Mouse (Mus musculus): ENCODE measurements around the gene Sec14l4. TPM values are rescaled to one million over a fixed set of nuclear protein-coding genes. Genes with fewer than 3 reads are reported as not detected.

The Sec14l4 gene
- polyA plus RNA-seq (2015; fragmentation: Nextera tagmentation; extraction: Ambion mirVana) = 9.8 and 12.7 TPM in 2 replicates

DNA sequence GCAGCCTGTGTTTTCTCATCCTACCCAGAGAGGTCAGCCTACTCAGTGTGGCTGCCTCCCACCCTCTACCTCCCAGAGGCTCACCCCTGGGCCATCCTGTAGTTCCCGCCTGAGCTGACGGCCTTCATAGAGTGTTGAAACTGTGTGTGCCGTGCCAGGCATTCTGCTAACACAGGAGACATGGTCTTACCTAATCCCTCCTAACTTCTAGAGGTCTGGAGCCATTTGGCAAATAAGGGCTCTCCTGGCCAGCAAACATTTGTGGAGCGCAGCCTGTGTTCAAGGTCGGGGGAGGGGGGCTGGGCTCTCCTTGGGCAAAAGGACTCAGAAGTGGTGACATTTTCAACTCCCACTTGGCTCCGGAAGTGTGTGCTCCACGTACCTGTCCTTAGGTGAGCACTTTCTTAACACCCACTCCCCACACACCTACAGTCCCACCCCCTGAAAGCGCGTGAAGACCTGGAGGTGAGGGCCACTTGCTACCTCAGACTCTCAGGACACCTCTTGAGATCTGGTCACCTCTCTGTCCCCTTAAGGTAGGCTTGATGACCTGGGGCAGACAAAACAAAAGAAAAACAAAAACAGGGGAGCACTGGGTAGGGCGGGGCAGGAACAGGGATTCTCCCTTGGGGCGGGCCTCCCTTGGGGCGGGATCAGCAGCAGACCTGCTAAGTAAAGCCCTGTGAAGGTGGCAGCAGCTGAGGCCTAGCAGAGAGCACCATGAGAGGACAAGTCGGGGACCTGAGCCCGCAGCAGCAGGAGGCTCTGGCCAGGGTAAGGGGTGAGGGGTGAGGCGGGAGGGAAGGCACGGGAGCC lies at the start of gene Sec14l4:
Sec14l4 (plus strand) TSS at position 337 of the 816 bp plus-strand sequence.
- Histone ChIP-seq H3K27ac (peak within 1 kb of the TSS; percentile 83), H3K9me3 (no peaks in the 10 kb centered on the region), H3K4me1 (0 out of 2 replicates have a peak, but pooled peaks cover 3% of the 10 kb centered on the region), H3K4me2 (peak within 1 kb of the TSS; percentile 43), H3K27me3 (no peaks in the 10 kb centered on the region), H3K4me3 (peak within 1 kb of the TSS; percentile 19), H3K9ac (peak within 1 kb of the TSS; percentile 23; the same call in 1 of the 2 replicates), H3K36me3 (no peaks in the 10 kb centered on the region)
- peak; percentile 79 for ATAC-seq (ENCODE audit: borderline replicate concordance, extremely low read depth, low FRiP score, low TSS enrichment)
- 15% methylated on average over 16 of the region's 16 CpGs for WGBS

DNA sequence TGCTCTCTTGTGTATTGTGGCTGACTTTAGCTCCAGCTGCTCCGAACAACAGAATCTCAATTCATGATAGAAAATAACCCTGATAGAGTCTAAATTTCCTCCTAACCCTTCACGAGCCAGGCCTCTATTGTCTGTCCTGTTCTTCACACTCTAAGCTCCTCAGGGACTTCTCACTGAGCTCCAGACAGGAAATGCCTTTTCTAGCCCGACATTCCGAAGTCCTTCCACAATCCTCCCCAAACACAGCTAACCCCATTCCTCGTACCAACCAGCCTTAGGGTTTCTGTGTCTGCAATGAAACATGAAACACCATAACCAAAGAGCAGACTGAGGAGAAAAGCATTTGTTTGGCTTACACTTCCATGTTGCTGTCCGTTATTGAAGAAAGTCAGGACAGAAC lies 49.7 kb upstream of the Sec14l4 start:
- Histone ChIP-seq H3K27me3 (peaks cover 29% of the 10 kb centered on the region), H3K4me1 (no peaks in the 10 kb centered on the region), H3K36me3 (peaks cover 38% of the 10 kb centered on the region), H3K9me3 (no peaks in the 10 kb centered on the region), H3K9ac (no peak overlapping the region), H3K27ac (no peak overlapping the region), H3K4me3 (no peak overlapping the region), H3K4me2 (no peak overlapping the region)
- ATAC-seq (ENCODE audit: borderline replicate concordance, extremely low read depth, low FRiP score, low TSS enrichment) = no peak
- 57% methylated on average over 6 of the region's 6 CpGs for WGBS

DNA sequence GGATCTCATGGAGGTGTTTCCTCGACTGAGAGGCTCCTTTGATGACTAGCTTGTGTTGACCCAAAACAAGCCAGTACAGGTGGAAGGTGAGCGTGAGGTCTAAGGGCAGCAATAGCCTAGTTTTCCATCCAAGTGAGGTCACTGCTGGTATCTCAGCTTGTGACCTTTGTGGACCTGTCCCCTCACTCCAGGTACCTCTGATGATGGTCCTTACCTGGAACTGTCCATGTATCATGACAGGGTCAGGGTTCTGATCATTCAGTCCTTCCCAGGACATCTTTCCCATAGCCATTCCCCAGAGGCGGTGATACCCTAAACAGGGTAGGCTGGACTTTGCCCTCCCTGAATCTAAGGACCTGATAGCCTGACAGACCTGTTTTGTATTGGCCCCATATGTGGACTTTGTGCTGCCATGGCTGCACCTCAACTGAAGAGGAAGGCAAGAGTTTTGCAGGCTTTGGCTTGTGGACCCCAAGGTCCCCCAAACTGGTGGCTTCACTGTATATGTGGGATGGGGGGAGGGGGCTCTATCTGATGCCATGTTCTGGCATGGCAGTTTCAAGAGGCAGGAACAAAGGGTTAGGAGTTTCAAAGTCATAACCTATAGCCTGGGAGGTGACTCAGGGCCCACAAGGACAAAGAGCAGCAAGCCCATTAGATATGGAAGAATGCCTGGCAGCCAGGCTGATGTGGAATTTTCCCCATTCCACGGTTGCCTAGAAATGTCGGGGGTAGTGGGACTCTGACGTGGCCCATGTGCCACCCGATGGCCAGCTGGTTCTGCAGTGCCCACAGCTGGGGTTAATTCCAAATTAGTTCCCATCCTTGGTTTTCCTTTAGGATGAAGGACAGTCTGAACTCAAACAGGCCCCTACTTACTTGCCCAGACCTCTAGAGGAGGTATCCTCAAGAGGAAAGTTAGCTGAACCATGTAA lies 48.7 kb upstream of the Sec14l4 start:
- H3K4me2 ChIP-seq = no peak overlapping the region; the same call in 1 of the 2 replicates
- no peak overlapping the region for H3K27ac ChIP-seq
- H3K36me3 ChIP-seq = peaks cover 28% of the 10 kb centered on the region
- 57% methylated on average over 7 of the region's 7 CpGs for WGBS
- H3K4me3 ChIP-seq = no peak overlapping the region
- no peak overlapping the region for H3K9ac ChIP-seq
- no peaks in the 10 kb centered on the region for H3K9me3 ChIP-seq
- no peaks in the 10 kb centered on the region for H3K4me1 ChIP-seq
- ATAC-seq (ENCODE audit: borderline replicate concordance, extremely low read depth, low FRiP score, low TSS enrichment) = no peak
- H3K27me3 ChIP-seq = peaks cover 29% of the 10 kb centered on the region

DNA sequence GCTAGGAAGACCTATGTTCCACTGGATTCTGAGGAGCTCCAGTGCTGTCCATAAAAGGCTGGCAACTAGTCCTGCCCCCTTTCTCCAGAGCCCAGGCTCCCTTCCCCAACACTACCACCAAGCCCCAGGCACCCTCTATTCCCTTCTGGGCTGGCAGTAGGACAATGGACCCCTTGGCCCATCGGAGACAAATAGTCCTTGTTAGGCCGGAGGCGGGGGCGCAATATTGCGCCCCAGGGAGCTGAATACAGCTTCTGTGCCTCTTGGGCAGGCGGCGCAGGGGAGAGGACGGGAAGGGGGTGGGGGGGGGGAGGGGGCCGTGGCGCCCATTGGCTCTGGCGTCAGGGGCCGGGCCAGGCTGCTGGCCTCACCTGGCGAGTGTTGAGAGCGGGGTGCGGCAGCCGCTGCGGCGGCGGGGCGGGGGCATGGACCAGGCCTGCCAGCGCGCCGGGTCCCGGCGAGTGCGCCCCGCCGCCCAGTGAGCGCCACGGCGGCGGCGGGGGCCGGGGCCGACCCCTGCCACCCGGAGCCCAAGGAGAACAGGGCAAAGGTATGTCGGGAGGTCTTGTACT lies 47.9 kb upstream of the Sec14l4 start, which contains the start of gene Gal3st1:
Gal3st1 (plus strand) TSS at position 346 of the 572 bp plus-strand sequence.
- WGBS = under 1% methylated on average over 30 of the region's 37 CpGs
- peak; percentile 59; the same call in 1 of the 2 replicates for ATAC-seq (ENCODE audit: borderline replicate concordance, extremely low read depth, low FRiP score, low TSS enrichment)
- Histone ChIP-seq H3K4me3 (peak within 1 kb of the TSS; percentile 39), H3K9ac (peak within 1 kb of the TSS; percentile 18; the same call in 1 of the 2 replicates), H3K9me3 (no peaks in the 10 kb centered on the region), H3K4me1 (no peaks in the 10 kb centered on the region), H3K27me3 (peaks cover 29% of the 10 kb centered on the region), H3K27ac (peak within 1 kb of the TSS; percentile 52), H3K36me3 (peaks cover 20% of the 10 kb centered on the region), H3K4me2 (peak within 1 kb of the TSS; percentile 52)

DNA sequence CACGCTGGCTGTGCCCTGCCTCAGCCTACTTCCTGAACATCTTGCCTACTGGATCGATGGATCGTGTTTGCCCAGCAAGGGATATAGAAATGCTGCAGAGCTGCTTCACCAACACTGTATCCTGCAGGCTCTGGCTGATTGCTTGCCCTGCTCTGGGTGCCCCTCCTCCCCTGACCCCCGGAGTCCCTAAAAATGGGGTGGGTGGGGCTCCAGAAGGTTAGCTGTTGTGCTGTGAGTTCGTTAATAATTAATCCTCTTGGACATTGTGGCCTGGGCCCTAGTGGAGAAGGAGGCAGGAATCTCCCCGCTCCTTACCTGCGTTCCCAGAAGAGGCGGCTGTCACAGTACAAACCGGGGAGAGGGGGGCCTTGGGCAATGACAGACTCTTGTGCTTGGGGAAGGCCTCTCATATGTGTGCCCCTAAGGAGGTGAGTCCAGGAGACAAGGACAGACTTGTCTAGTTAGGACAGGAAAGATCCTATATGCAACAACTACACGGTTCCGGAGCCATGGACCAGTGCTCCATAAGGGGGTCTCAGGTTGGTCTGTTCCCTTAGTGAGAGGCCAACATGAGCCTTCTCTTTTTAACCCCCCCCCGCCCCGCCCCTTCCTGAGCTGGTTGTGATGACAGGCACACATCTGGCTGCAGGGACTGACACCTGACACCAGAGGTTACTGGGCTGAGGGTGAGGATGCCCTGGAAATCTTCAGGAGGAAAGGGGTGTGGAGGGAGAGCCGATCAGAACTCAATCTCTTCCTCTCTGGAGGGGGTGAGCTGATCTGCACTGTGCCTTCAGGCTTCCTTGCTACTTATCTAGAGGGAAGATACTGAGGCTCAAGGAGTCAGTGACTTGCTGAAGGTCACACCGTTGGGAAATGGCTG lies 47.2 kb upstream of the Sec14l4 start:
- 11% methylated on average over 15 of the region's 15 CpGs for WGBS
- ATAC-seq (ENCODE audit: borderline replicate concordance, extremely low read depth, low FRiP score, low TSS enrichment) = peak; percentile 55
- peak overlapping the region; percentile 18; the same call in 1 of the 2 replicates for H3K9ac ChIP-seq

DNA sequence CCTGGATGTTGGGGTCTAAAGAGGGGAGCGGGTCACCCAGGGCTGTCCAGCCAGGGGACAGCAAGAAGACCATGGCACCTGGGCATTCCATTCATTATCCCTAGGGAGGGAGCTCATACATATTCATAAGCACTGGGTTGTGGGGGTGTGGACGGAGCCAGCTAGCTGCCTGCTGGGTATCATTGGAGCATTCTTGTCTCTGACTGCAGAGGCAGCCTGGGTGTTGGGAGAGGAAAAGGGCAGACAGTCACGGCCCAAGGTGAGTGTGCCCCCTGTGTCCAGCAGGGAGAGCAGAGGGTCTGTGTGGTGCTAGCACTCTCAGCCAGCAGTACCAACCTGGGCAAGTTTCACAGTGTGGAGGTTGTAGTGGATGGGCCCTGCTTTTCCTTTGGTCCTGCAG lies 41.5 kb upstream of the Sec14l4 start:
- ATAC-seq (ENCODE audit: borderline replicate concordance, extremely low read depth, low FRiP score, low TSS enrichment) = no peak
- Histone ChIP-seq H3K4me3 (no peak overlapping the region), H3K4me2 (no peak overlapping the region), H3K27me3 (peaks cover 4% of the 10 kb centered on the region; the same call in 1 of the 2 replicates), H3K4me1 (no peaks in the 10 kb centered on the region), H3K27ac (no peak overlapping the region), H3K36me3 (no peaks in the 10 kb centered on the region), H3K9me3 (no peaks in the 10 kb centered on the region), H3K9ac (no peak overlapping the region)
- WGBS = 52% methylated on average over 3 of the region's 3 CpGs

More for the DNA sequence above, 47.2 kb upstream of the Sec14l4 start:
- Histone ChIP-seq H3K9me3 (no peaks in the 10 kb centered on the region), H3K27me3 (peaks cover 29% of the 10 kb centered on the region), H3K4me1 (no peaks in the 10 kb centered on the region), H3K36me3 (peaks cover 12% of the 10 kb centered on the region), H3K4me2 (peak overlapping the region; percentile 52), H3K27ac (peak overlapping the region; percentile 49; the same call in 1 of the 2 replicates), H3K4me3 (peak overlapping the region; percentile 39)

DNA sequence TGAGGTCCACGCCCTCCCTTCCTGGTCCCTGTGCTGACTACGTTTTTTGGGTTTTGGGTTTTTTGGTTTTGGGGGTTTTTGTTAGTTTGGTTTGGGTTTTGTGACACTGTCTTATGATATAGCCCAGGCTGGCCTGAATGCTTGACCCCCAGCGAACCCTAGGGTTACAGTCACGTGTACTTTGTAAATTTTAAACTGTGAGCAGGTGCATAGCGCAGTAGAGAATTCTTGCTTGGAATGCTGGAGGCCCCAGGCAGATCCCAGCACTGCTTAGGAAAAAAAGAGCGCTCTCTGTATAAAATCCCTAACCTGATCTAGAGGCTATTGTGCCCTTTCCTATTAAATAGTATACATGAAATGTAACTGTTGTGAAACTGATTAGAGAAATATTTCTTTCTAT lies 38.1 kb upstream of the Sec14l4 start:
- no peak overlapping the region for H3K9ac ChIP-seq
- 65% methylated on average over 6 of the region's 6 CpGs for WGBS

DNA sequence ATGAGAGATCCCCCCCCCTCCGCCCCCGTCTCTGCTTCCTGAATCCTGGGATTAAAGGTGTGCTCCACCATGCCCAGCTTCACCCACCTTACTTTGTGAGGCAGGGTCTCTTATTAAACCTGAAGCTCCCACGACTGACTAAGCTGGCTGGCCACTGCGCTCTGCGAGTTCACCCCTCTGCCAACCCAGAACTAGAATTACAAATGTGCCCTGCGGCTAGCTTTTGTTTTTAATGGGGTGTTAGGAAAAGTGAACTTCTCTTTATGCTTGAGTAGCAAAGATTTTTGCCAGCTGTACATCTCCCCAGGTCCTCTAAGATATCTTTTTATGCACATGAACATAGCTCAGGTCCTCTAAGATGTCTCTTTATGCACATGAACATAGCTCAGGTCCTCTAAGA lies 37.3 kb upstream of the Sec14l4 start:
- H3K27ac ChIP-seq = no peak overlapping the region
- H3K9me3 ChIP-seq = no peaks in the 10 kb centered on the region
- H3K36me3 ChIP-seq = no peaks in the 10 kb centered on the region
- peaks cover 11% of the 10 kb centered on the region; the same call in 1 of the 2 replicates for H3K4me1 ChIP-seq
- no peak overlapping the region for H3K9ac ChIP-seq
- H3K4me2 ChIP-seq = no peak overlapping the region
- no peak overlapping the region for H3K4me3 ChIP-seq
- H3K27me3 ChIP-seq = peaks cover 26% of the 10 kb centered on the region
- no peak for ATAC-seq (ENCODE audit: borderline replicate concordance, extremely low read depth, low FRiP score, low TSS enrichment)
- WGBS = 73% methylated on average over 6 of the region's 6 CpGs

More for the DNA sequence above, 38.1 kb upstream of the Sec14l4 start:
- no peak overlapping the region for H3K27ac ChIP-seq
- H3K4me1 ChIP-seq = peaks cover 4% of the 10 kb centered on the region; the same call in 1 of the 2 replicates
- H3K4me3 ChIP-seq = no peak overlapping the region
- no peaks in the 10 kb centered on the region for H3K9me3 ChIP-seq
- no peaks in the 10 kb centered on the region for H3K36me3 ChIP-seq
- peaks cover 18% of the 10 kb centered on the region for H3K27me3 ChIP-seq
- no peak overlapping the region for H3K4me2 ChIP-seq
- ATAC-seq (ENCODE audit: borderline replicate concordance, extremely low read depth, low FRiP score, low TSS enrichment) = no peak

DNA sequence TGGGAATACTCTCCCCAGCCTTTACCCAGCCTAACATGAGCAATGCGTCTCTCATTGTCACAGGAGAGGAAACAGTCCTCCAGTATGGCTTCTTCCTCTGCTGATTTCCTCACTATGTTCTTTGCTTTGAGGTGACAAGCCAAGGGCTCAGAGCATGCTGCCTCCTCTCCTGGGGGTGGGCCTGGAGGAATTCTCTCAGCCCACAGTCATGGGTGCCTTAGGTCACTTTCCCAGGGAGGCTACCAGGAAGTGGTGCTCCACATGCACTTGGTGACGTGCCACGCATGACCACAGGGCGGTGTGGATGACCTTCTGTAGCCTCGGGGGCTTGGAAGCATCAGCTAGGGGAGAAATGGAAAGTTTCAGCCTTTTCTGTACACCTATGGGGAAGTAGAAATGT lies 35.8 kb upstream of the Sec14l4 start:
- Histone ChIP-seq H3K27me3 (peaks cover 40% of the 10 kb centered on the region), H3K27ac (no peak overlapping the region), H3K4me3 (no peak overlapping the region), H3K9me3 (no peaks in the 10 kb centered on the region), H3K36me3 (no peaks in the 10 kb centered on the region), H3K4me1 (peaks cover 11% of the 10 kb centered on the region; the same call in 1 of the 2 replicates), H3K4me2 (no peak overlapping the region), H3K9ac (no peak overlapping the region)
- WGBS = 74% methylated on average over 5 of the region's 5 CpGs
- ATAC-seq (ENCODE audit: borderline replicate concordance, extremely low read depth, low FRiP score, low TSS enrichment) = no peak

DNA sequence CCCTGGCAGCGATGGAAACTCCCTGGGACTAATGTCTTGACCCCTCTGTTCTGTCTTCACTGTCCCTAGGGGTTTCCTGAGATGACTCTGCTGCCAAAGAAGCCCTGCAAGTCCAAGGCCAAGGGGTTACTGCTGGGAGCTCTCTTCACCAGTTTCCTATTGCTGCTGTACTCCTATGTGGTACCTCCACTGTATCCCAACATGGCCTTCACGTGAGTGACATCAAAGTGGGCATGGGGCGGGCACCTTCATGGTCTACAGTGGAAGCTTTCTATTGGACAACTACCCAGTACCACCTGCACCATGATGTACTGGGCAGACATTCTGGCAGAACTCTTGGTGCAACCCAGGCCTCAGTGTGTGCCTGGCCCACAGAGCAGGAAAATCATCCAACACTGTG lies 34.4 kb upstream of the Sec14l4 start:
- ATAC-seq (ENCODE audit: borderline replicate concordance, extremely low read depth, low FRiP score, low TSS enrichment) = no peak
- no peaks in the 10 kb centered on the region for H3K9me3 ChIP-seq
- H3K4me3 ChIP-seq = no peak overlapping the region
- H3K27ac ChIP-seq = no peak overlapping the region
- H3K36me3 ChIP-seq = no peaks in the 10 kb centered on the region
- peaks cover 11% of the 10 kb centered on the region; the same call in 1 of the 2 replicates for H3K4me1 ChIP-seq
- peaks cover 44% of the 10 kb centered on the region for H3K27me3 ChIP-seq
- no peak overlapping the region for H3K4me2 ChIP-seq
- 83% methylated on average over 3 of the region's 3 CpGs for WGBS
- H3K9ac ChIP-seq = no peak overlapping the region

All from lung, embryonic 15.5 days (tissue).